Mouse (Mus musculus) testis, adult 2 months (tissue): ENCODE data around the gene Cnot10. TPM values are rescaled to one million over a fixed set of nuclear protein-coding genes. Genes with fewer than 3 reads are reported as not detected.

Experiments used
- H3K27ac ChIP-seq: fragments of 200-500 bp; 2 replicates; pipeline ENCODE4 v1.5.1; 2012; ENCODE audit warnings: low read depth, low read length; ENCODE audit not compliant: control insufficient read depth, insufficient read depth
- H3K27me3 ChIP-seq: fragments of 200-500 bp; 2 replicates; pipeline ENCODE4 v1.6.1; 2012; ENCODE audit warnings: mild to moderate bottlenecking, low read length, moderate library complexity; ENCODE audit not compliant: control insufficient read depth, insufficient read depth
- H3K36me3 ChIP-seq: fragments of 200-500 bp; 2 replicates; pipeline ENCODE4 v1.6.1; 2012; ENCODE audit warnings: mild to moderate bottlenecking, low read length; ENCODE audit not compliant: control insufficient read depth, insufficient read depth
- H3K4me1 ChIP-seq: fragments of 200-500 bp; 2 replicates; pipeline ENCODE4 v1.6.1; 2012; ENCODE audit warnings: low read length; ENCODE audit not compliant: control insufficient read depth, insufficient read depth
- H3K4me3 ChIP-seq: fragments of 200-500 bp; 2 replicates; pipeline ENCODE4 v1.5.1; 2012; ENCODE audit warnings: low read depth, mild to moderate bottlenecking, low read length, moderate library complexity, mixed read lengths; ENCODE audit not compliant: control insufficient read depth
- CTCF ChIP-seq: fragments of 200-500 bp; IDR thresholded peaks from 2 replicates; pipeline ENCODE4 v1.5.1; 2012; ENCODE audit warnings: low read depth, mild to moderate bottlenecking, inconsistent platforms, low read length, moderate library complexity; ENCODE audit not compliant: control insufficient read depth, insufficient read depth, insufficient replicate concordance
- POLR2A ChIP-seq: fragments of 200-500 bp; IDR thresholded peaks from 2 replicates; pipeline ENCODE4 v1.6.1; 2012; ENCODE audit warnings: low read depth, mild to moderate bottlenecking, inconsistent platforms, low read length, moderate library complexity; ENCODE audit not compliant: control insufficient read depth
- polyA plus RNA-seq: library from polyadenylated mRNA; depleted of rRNA; stranded (reverse); fragments of >200 nt; gene quantifications from 2 replicates; pipeline ENCODE4 v1.2.3, GENCODE M21; 2012

The Cnot10 gene
- polyA plus RNA-seq, 1 experiment: 40.1 TPM

DNA sequence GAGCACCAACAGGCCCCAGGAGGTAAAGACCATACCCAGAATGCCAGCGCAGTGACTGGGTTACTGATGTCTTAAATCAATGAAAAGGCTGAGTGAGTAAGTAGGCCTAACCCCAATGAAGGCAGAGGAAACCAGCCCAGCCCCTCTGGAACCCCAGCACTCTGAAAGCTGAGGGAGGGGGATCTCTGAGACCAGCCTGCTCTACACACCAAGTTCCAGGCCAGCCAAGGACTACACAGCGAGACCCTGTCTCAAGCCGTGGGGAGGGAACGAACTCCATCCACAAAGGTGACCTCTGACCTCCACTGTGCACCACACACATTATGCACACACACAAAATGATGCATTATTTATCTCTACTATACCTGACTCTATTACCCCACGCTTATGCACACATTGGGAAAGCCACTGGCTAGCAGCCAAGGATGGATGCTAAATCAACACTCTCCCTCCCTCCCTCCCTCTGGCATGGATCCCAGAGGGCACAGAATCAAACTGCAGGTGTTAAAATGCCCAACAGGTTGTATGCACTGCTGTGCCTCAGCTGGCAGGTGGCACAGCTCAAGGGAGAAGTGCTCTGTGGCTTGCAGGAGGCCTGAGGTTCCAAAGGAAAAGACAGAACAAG lies 85.5 kb downstream of the Cnot10 start:
- H3K27ac ChIP-seq: no peak overlapping the region
- H3K4me1 ChIP-seq: peaks cover 5% of the 10 kb centered on the region; the same call in 1 of the 2 replicates
- no peak overlapping the region for H3K4me3 ChIP-seq

DNA sequence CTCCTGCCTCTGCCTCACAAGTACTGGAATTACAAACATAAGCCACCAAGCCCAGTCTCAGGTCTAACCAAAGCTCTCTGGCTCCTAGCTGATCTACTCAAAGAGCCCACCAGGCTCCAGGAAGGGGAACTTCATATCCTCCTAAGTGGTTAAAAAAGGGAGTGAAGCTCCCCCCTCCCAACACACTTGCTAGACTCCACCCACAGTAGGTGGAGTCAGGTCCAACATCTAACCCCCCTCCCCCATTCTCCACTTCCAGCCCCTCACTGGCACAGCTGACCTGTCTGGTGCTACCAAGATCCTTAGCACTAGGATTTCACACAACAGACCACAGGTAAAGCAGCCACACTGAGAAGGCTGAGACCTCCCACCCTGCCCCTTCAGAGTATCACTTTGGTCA lies 86.2 kb downstream of the Cnot10 start:
- Histone ChIP-seq H3K4me3 (no peak overlapping the region), H3K27me3 (no peaks in the 10 kb centered on the region), H3K36me3 (no peaks in the 10 kb centered on the region), H3K4me1 (peaks cover 5% of the 10 kb centered on the region; the same call in 1 of the 2 replicates), H3K27ac (no peak overlapping the region)
- no peak for TF ChIP-seq POLR2A
- no peak for TF ChIP-seq CTCF

More for the DNA sequence above, 85.5 kb downstream of the Cnot10 start:
- Histone ChIP-seq H3K36me3 (no peaks in the 10 kb centered on the region), H3K27me3 (no peaks in the 10 kb centered on the region)
- no peak for TF ChIP-seq CTCF
- no peak for TF ChIP-seq POLR2A

DNA sequence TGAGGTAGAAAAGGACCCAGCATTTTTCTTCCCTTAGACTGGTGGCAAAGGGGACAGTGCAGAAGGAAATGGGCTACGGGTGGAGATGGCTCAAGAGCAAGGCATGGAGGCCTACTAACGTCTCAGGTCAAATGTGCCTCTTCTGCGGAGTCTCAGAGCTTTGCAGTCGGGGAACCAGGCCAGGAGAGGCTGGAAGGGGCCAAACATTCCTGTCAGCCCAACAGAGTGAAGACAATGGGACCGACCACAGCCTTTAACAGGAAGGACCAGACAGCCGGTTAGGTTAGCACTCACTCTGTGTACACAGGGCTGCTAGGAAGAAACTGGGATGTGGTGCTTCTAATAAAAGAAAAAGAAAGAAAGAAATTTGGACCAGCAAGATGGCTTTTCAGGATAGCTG lies 90.0 kb downstream of the Cnot10 start:
- peaks cover 5% of the 10 kb centered on the region; the same call in 1 of the 2 replicates for H3K4me1 ChIP-seq
- TF ChIP-seq POLR2A (no peak), CTCF (no peak)
- H3K27me3 ChIP-seq: no peaks in the 10 kb centered on the region
- no peak overlapping the region for H3K4me3 ChIP-seq
- no peak overlapping the region for H3K27ac ChIP-seq
- no peaks in the 10 kb centered on the region for H3K36me3 ChIP-seq

DNA sequence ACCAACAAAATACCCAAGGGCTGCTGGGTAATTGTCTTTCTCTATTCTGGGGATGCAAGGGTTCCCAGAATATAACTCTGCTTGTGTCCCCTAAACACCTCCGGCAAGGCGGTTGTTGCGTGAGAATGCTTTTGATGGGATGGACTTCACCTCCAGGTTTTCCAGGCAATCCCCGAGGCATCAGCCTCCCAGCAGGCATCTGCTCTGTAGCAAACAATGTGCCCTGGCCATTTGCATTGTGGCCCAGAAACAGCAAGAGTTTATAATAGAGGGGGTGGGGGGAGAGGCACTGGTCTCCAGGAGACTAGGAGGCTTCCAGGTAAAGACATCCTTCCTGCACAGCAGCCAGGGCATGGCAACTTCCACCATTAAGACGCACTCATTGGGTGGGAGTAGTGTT lies 90.9 kb downstream of the Cnot10 start:
- no peaks in the 10 kb centered on the region for H3K36me3 ChIP-seq
- TF ChIP-seq POLR2A (no peak), CTCF (no peak)
- no peaks in the 10 kb centered on the region for H3K27me3 ChIP-seq
- no peak overlapping the region for H3K27ac ChIP-seq
- peaks cover 5% of the 10 kb centered on the region; the same call in 1 of the 2 replicates for H3K4me1 ChIP-seq
- no peak overlapping the region for H3K4me3 ChIP-seq

DNA sequence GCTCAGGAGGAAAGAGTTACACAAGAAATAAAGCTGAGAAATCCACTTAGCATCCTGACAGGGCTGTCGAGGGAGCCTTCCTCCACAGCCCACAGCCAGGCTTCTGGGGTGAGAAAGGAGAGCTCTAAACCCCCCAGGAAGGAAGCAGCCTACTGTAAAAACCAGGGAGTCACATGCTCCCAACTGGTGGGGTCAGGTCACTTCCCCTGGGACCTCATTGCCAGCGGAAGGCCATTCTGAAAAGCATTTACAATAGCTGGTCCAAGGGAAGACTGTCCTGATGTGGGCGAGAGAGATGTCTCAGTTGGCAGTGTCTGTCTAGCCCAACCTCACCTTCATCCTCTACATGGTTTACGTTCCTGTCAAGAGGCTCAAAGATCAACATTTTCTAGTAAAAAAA lies 91.5 kb downstream of the Cnot10 start:
- Histone ChIP-seq H3K4me3 (no peak overlapping the region), H3K27me3 (no peaks in the 10 kb centered on the region), H3K27ac (no peak overlapping the region), H3K4me1 (peaks cover 5% of the 10 kb centered on the region; the same call in 1 of the 2 replicates), H3K36me3 (no peaks in the 10 kb centered on the region)
- TF ChIP-seq CTCF: no peak
- TF ChIP-seq POLR2A: no peak

DNA sequence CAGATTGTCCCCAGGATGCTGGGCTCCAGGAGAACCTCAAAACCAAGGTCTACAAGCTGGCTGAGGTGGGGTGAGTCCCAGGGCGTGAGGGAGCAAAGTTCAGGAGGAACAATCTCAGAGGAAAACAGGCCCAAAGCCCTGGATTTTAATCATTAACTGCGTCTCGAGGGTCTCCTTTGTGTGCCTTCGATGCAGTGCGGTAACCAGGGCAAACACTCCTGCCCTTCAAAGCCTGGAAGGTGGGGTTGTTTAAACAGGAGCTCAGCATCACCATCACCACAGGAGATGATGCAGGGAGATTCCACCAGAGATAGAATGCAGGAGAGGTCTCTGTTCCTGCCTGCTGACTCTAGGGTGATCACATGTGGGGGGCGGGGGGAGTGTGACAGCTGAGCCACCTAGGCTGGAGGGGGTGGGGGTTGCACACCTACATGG lies 92.3 kb downstream of the Cnot10 start:
- H3K4me1 ChIP-seq: peaks cover 5% of the 10 kb centered on the region; the same call in 1 of the 2 replicates
- no peak overlapping the region for H3K4me3 ChIP-seq
- no peak for TF ChIP-seq CTCF
- no peak for TF ChIP-seq POLR2A
- no peaks in the 10 kb centered on the region for H3K36me3 ChIP-seq
- H3K27me3 ChIP-seq: no peaks in the 10 kb centered on the region
- no peak overlapping the region for H3K27ac ChIP-seq

DNA sequence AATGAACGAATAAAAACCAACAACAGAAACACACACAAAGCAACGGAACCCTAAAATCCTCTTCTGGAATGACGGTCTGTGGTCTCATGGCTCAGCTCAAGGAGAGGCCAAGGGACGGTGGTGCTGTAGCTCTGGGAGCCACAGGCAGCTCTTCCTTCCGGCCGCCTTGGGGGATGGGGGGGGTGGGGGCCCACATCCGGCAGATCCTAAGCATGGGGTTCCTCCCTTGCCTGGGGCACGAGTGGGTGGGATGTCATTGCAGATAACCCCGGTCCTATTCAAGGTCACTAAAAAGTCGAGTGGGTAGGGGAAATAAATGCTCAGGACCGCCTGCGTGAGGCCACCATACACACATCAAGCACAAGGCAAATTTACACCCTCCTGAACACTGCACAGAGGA lies 93.2 kb downstream of the Cnot10 start:
- Histone ChIP-seq H3K4me1 (peaks cover 5% of the 10 kb centered on the region; the same call in 1 of the 2 replicates), H3K4me3 (no peak overlapping the region), H3K27me3 (no peaks in the 10 kb centered on the region), H3K36me3 (no peaks in the 10 kb centered on the region), H3K27ac (no peak overlapping the region)
- no peak for TF ChIP-seq POLR2A
- TF ChIP-seq CTCF: no peak
